23 mouse cellular contexts compared by ENCODE assay signal in the genomic region with DNA sequence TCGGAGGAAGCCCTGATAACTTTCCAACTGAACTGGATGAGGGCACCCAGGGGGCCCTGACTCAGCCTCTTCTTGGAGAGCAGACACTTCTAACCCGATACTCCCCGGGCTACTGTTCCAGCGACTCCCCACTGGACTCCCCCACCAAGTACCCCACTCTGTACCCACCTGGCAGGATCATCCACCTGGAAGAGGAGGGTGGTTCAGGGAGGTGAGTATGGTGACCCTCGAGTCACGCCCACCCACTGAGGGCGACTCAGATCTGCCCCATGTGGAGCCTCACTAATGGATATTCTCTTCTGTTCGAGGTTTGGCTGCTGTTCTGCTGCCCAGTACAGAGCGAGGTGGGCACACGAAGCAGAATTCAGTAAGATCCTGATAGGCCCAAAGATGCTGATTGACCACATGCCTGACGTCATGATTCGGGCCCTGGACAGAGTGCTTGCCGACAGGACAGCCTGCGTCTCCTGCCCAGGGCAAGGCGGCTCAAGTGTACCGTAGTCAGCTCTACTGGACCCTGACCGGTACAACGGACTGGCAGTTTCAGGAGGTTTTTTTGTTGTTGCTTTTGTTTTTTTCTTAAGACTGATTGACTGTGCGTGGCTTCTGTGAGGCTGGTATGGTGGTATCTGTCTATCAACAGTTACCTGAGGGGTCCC. TPM values are rescaled to one million over a fixed set of nuclear protein-coding genes. Genes with fewer than 3 reads are reported as not detected.
A peak's percentile ranks its signal among the peaks of the same experiment; 100 is the strongest.
DNase-seq lines count a peak whose midpoint lies in the region; ATAC-seq and TF ChIP-seq lines count a peak whose summit lies in the region.
"Had no signal": no experiment of that assay in that cellular context is flagged by ENCODE, and none has a peak within 500 bp of the region (broad histone marks: within the 10 kb centered on the region; RNA-seq: fewer than 3 reads in every experiment).

No protein-coding gene starts in this region.

- H3K27me3 ChIP-seq in heart, embryonic 14.5 days (ENCODE audit: control insufficient read depth, insufficient read depth, low read length) = no peaks in the 10 kb centered on the region
- H3K27me3 ChIP-seq in kidney, embryonic 14.5 days (ENCODE audit: control insufficient read depth, insufficient read depth, low read length) = no peaks in the 10 kb centered on the region
- H3K27me3 ChIP-seq: heart, embryonic 12.5 days; hindbrain, embryonic 12.5 days; midbrain, embryonic 15.5 days had no signal

- no peak overlapping the region for H3K4me3 ChIP-seq in heart, embryonic 14.5 days (ENCODE audit: control insufficient read depth in 1 of 2, insufficient read depth in 1 of 2, low read depth in 1 of 2, low read length in 2 of 2)
- no peak overlapping the region for H3K4me3 ChIP-seq in kidney, embryonic 14.5 days (ENCODE audit: low read length)
- no peak overlapping the region for H3K4me3 ChIP-seq in olfactory bulb, adult 2 months (ENCODE audit: insufficient read depth, low read depth, low read length)
- H3K4me3 ChIP-seq: heart, embryonic 12.5 days; hindbrain, embryonic 12.5 days; limb, embryonic 10.5 days; midbrain, embryonic 15.5 days had no signal

- no peak for DNase-seq in heart, adult 8-10 months (ENCODE audit: low spot score)
- DNase-seq in kidney, adult 18-20 months = no peak
- DNase-seq in thymus, postnatal 36 days = no peak
- DNase-seq: adrenal gland, postnatal 14 days; cerebellum, adult 2 months; cerebellum, postnatal 25 days; embryo, embryonic 11 days; gastrocnemius, postnatal 10 days; heart, postnatal 14 days; lung, embryonic 14.5 days; lung, postnatal 36 days; right cerebral cortex, adult 18-20 months; thymus, adult 2 months had no signal

- no peaks in the 10 kb centered on the region for H3K9me3 ChIP-seq in heart, embryonic 14.5 days (ENCODE audit: control insufficient read depth, low read length)
- no peaks in the 10 kb centered on the region for H3K9me3 ChIP-seq in kidney, embryonic 14.5 days (ENCODE audit: control insufficient read depth, low read length)
- H3K9me3 ChIP-seq: heart, embryonic 12.5 days; hindbrain, embryonic 12.5 days; limb, embryonic 10.5 days; midbrain, embryonic 15.5 days had no signal

- TF ChIP-seq CTCF in olfactory bulb, adult 2 months (IDR thresholded peaks at IDR 0.05; ENCODE audit: insufficient read depth, low read depth, low read length) = no peak

- 0 out of 2 replicates have a peak, but pooled peaks have one; percentile 11 for ATAC-seq in heart, embryonic 14.5 days (ENCODE audit: insufficient number of reproducible peaks, insufficient read depth, low FRiP score, low read depth)
- 0 out of 2 replicates have a peak, but pooled peaks have one; percentile 36 for ATAC-seq in kidney, embryonic 14.5 days (ENCODE audit: low FRiP score, low TSS enrichment)
- ATAC-seq in erythroid progenitor cell, adult 5-6 weeks (replicated peaks; ENCODE audit: low FRiP score, poor library complexity, severe bottlenecking) = 0 out of 2 replicates have a peak, but pooled peaks have one; percentile 16
- ATAC-seq: CD4-positive, CD25-positive, alpha-beta regulatory T cell, adult 4 months; forebrain, embryonic 16.5 days; midbrain, embryonic 15.5 days had no signal

- no peak overlapping the region for H3K9ac ChIP-seq in heart, embryonic 14.5 days (ENCODE audit: low read length)
- no peak overlapping the region for H3K9ac ChIP-seq in kidney, embryonic 14.5 days (ENCODE audit: low read depth, low read length)
- H3K9ac ChIP-seq: heart, embryonic 12.5 days; hindbrain, embryonic 12.5 days; lung, embryonic 14.5 days; midbrain, embryonic 15.5 days had no signal

- H3K27ac ChIP-seq in heart, embryonic 14.5 days (replicated peaks in 1 of 2; ENCODE audit: control insufficient read depth in 1 of 2, insufficient read depth in 1 of 2, low read depth in 2 of 2, low read length in 2 of 2) = no peak overlapping the region
- H3K27ac ChIP-seq in kidney, embryonic 14.5 days (ENCODE audit: low read depth, low read length) = no peak overlapping the region
- H3K27ac ChIP-seq in olfactory bulb, adult 2 months (ENCODE audit: insufficient read depth, low read depth, low read length) = no peak overlapping the region
- H3K27ac ChIP-seq: hindbrain, embryonic 12.5 days; limb, embryonic 10.5 days; midbrain, embryonic 15.5 days had no signal

- 0 out of 2 replicates have a peak, but pooled peaks have one; percentile 16 for TF ChIP-seq POLR2A in olfactory bulb, adult 2 months (IDR thresholded peaks at IDR 0.05; ENCODE audit: insufficient read depth, low read depth, low read length)

- 89% methylated on average over 19 of the region's 19 CpGs for WGBS in heart, embryonic 14.5 days
- WGBS in kidney, embryonic 14.5 days = 89% methylated on average over 19 of the region's 19 CpGs
- 87% methylated on average over 19 of the region's 19 CpGs for WGBS in olfactory bulb, adult 2 months

- no peak overlapping the region for H3K4me2 ChIP-seq in heart, embryonic 14.5 days (ENCODE audit: low read length)
- H3K4me2 ChIP-seq in kidney, embryonic 14.5 days (replicated peaks; ENCODE audit: low read depth, low read length) = no peak overlapping the region
- H3K4me2 ChIP-seq: heart, embryonic 12.5 days; hindbrain, embryonic 12.5 days; lung, embryonic 14.5 days; midbrain, embryonic 15.5 days had no signal

- peaks cover 10 to 11% of the 10 kb centered on the region in 2 experiments for H3K4me1 ChIP-seq in heart, embryonic 14.5 days (ENCODE audit: control insufficient read depth in 2 of 2, insufficient read depth in 2 of 2, low read length in 2 of 2)
- H3K4me1 ChIP-seq in kidney, embryonic 14.5 days (ENCODE audit: control insufficient read depth, insufficient read depth, low read length) = no peaks in the 10 kb centered on the region
- peaks cover 5% of the 10 kb centered on the region for H3K4me1 ChIP-seq in olfactory bulb, adult 2 months (ENCODE audit: control insufficient read depth, insufficient read depth, low read length)

- H3K36me3 ChIP-seq in heart, embryonic 14.5 days (ENCODE audit: control insufficient read depth, insufficient read depth, low read length) = peaks cover 61% of the 10 kb centered on the region
- peaks cover 48% of the 10 kb centered on the region for H3K36me3 ChIP-seq in kidney, embryonic 14.5 days (ENCODE audit: control insufficient read depth, insufficient read depth, low read length)

RNA-seq across cellular contexts. Expression of gene Rac1, which starts 24.8 kb away (rescaled TPM):
- 407 and 410 TPM in 2 replicates for polyA plus RNA-seq in heart, embryonic 14.5 days (2014; fragmentation: Nextera tagmentation; extraction: Ambion mirVana)
- total RNA-seq in heart, adult 8-10 months (2022) = 100 to 1,000 TPM; 207 to 235 (median 219) TPM
- polyA plus RNA-seq in kidney, embryonic 14.5 days (2014; fragmentation: Nextera tagmentation; extraction: Ambion mirVana) = 439 and 578 TPM in 2 replicates
- 195 and 254 TPM in 2 replicates for total RNA-seq in erythroid progenitor cell, adult 5-6 weeks (2015; ENCODE audit: low replicate concordance)
- total RNA-seq in erythroid progenitor cell, adult 5-6 weeks (2017; ENCODE audit: low replicate concordance) = 40.0 and 104 TPM in 2 replicates
- polyA plus RNA-seq in olfactory bulb, adult 2 months (2012; ENCODE audit: insufficient read depth, insufficient read length, low replicate concordance, missing spikeins) = 73.1 TPM in 1 of 2 replicates, not detected in the other

RNA-seq across cellular contexts. Expression of gene Daglb, which starts 38.6 kb away (rescaled TPM):
- 10.8 TPM in 2 replicates for polyA plus RNA-seq in heart, embryonic 14.5 days (2014; fragmentation: Nextera tagmentation; extraction: Ambion mirVana)
- 1 to 10 TPM; 8.1 to 9.3 (median 8.8) TPM for total RNA-seq in heart, adult 8-10 months (2022)
- polyA plus RNA-seq in kidney, embryonic 14.5 days (2014; fragmentation: Nextera tagmentation; extraction: Ambion mirVana) = 5.4 and 7.2 TPM in 2 replicates
- total RNA-seq in erythroid progenitor cell, adult 5-6 weeks (2015; ENCODE audit: low replicate concordance) = 14.1 and 22.2 TPM in 2 replicates
- 14.1 and 16.0 TPM in 2 replicates for total RNA-seq in erythroid progenitor cell, adult 5-6 weeks (2017; ENCODE audit: low replicate concordance)
- not detected in 2 replicates for polyA plus RNA-seq in olfactory bulb, adult 2 months (2012; ENCODE audit: insufficient read depth, insufficient read length, low replicate concordance, missing spikeins)
